Mouse (Mus musculus): Measurements from ENCODE around the gene Efna4.

- TF ChIP-seq CTCF (IDR thresholded peaks at IDR 0.05; ENCODE audit: extremely low read depth, insufficient read depth, low read length): no peak
- TF ChIP-seq POLR2A (IDR thresholded peaks at IDR 0.05; ENCODE audit: extremely low read depth, insufficient read depth, low read length): no peak
These were observed 5.5 kb upstream of the Efna4 start for GRCm38 (mm10) chr3:89343279-89343678.

All from cortical plate, adult 2 months (tissue).